Mouse (Mus musculus) liver, postnatal 0 days (tissue): ENCODE results near the gene Polr1c.

Experiments
- CTCF ChIP-seq: sonication (generic); IDR thresholded peaks from 2 replicates; pipeline ENCODE4 v1.5.1; 2016; ENCODE audit warnings: antibody characterized with exemption, low read depth
- EP300 ChIP-seq: IDR thresholded peaks from 2 replicates; pipeline ENCODE4 v1.6.1; 2016; ENCODE audit warnings: antibody characterized with exemption, low read depth, mild to moderate bottlenecking

GRCm38 (mm10) chr17:46253452-46254084, 5.7 kb upstream of the Polr1c start, which contains the start of gene Lrrc73:
- TF ChIP-seq EP300 (no peak), CTCF (no peak)
